In genomic region chr3:159840817-159841390, GRCm38 (mm10) we compare ENCODE assay signal across 8 mouse cellular contexts. TPM values are rescaled to one million over a fixed set of nuclear protein-coding genes. Genes with fewer than 3 reads are reported as not detected.
DNase-seq lines count a peak whose midpoint lies in the region; ATAC-seq and TF ChIP-seq lines count a peak whose summit lies in the region.

No protein-coding gene starts in this region.

- peaks cover 36% of the 10 kb centered on the region for H3K27me3 ChIP-seq in E14TG2a.4 (ENCODE audit: insufficient read depth, low read length)
- H3K27me3 ChIP-seq in embryonic facial prominence, embryonic 11.5 days (ENCODE audit: control insufficient read depth, insufficient read depth, low read length) = no peaks in the 10 kb centered on the region
- no peaks in the 10 kb centered on the region for H3K27me3 ChIP-seq in heart, postnatal 0 days (ENCODE audit: control insufficient read depth, insufficient read depth, low read length)
- H3K27me3 ChIP-seq in kidney, postnatal 0 days (ENCODE audit: insufficient read depth, low read length) = no peaks in the 10 kb centered on the region

- no peak for TF ChIP-seq EP300 in heart, postnatal 0 days (IDR thresholded peaks at IDR 0.05; ENCODE audit: low read depth)

- H3K9me3 ChIP-seq in E14TG2a.4 (ENCODE audit: low read length) = no peaks in the 10 kb centered on the region
- no peaks in the 10 kb centered on the region for H3K9me3 ChIP-seq in embryonic facial prominence, embryonic 11.5 days (replicated peaks; ENCODE audit: control insufficient read depth, low read length)
- no peaks in the 10 kb centered on the region for H3K9me3 ChIP-seq in heart, postnatal 0 days (replicated peaks; ENCODE audit: control insufficient read depth, low read length)
- no peaks in the 10 kb centered on the region for H3K9me3 ChIP-seq in kidney, postnatal 0 days (replicated peaks; ENCODE audit: low read length)

- H3K4me2 ChIP-seq in embryonic facial prominence, embryonic 11.5 days (ENCODE audit: low read depth, low read length) = peak overlapping the region; percentile 67
- H3K4me2 ChIP-seq in heart, postnatal 0 days (ENCODE audit: low read depth, low read length) = peak overlapping the region; percentile 87
- peak overlapping the region; percentile 89 for H3K4me2 ChIP-seq in kidney, postnatal 0 days (ENCODE audit: low read length)

- H3K27ac ChIP-seq in embryonic facial prominence, embryonic 11.5 days (replicated peaks; ENCODE audit: low read depth, low read length) = peak overlapping the region; percentile 6; the same call in 1 of the 2 replicates
- peak overlapping the region; percentile 96 for H3K27ac ChIP-seq in heart, postnatal 0 days (ENCODE audit: low read depth)
- peak overlapping the region; percentile 77 for H3K27ac ChIP-seq in kidney, postnatal 0 days

- H3K4me3 ChIP-seq in E14TG2a.4 (replicated peaks; ENCODE audit: low read length) = peak overlapping the region; percentile 76
- peak overlapping the region; percentile 66 for H3K4me3 ChIP-seq in embryonic facial prominence, embryonic 11.5 days (ENCODE audit: low read depth, low read length)
- peak overlapping the region; percentile 87 for H3K4me3 ChIP-seq in heart, postnatal 0 days (ENCODE audit: low read depth, low read length)
- peak overlapping the region; percentile 79 for H3K4me3 ChIP-seq in kidney, postnatal 0 days (replicated peaks; ENCODE audit: low read depth, low read length)

- WGBS in embryonic facial prominence, embryonic 11.5 days = 0% methylated on average over 12 of the region's 12 CpGs
- under 1% methylated on average over 12 of the region's 12 CpGs for WGBS in heart, postnatal 0 days
- WGBS in kidney, postnatal 0 days = under 1% methylated on average over 12 of the region's 12 CpGs

- DNase-seq in 3T3-L1 (ENCODE audit: low read depth, low spot score) = peak; percentile 65
- peak; percentile 36 for DNase-seq in embryonic facial prominence, embryonic 11.5 days (ENCODE audit: low spot score)
- DNase-seq in heart, postnatal 0 days (ENCODE audit: low spot score) = peak; percentile 34
- DNase-seq in kidney, postnatal 0 days (ENCODE audit: low spot score) = peak; percentile 43
- DNase-seq in lung, postnatal 10 days = peak; percentile 40
- peak; percentile 12 for DNase-seq in ovary, postnatal 10 days (ENCODE audit: low spot score)
- no peak for DNase-seq in cerebellum, adult 11-12 months

- peaks cover 29% of the 10 kb centered on the region for H3K4me1 ChIP-seq in E14TG2a.4 (replicated peaks; ENCODE audit: low read depth, low read length)
- no peaks in the 10 kb centered on the region for H3K4me1 ChIP-seq in embryonic facial prominence, embryonic 11.5 days (ENCODE audit: control insufficient read depth, insufficient read depth, low read length)
- H3K4me1 ChIP-seq in heart, postnatal 0 days (ENCODE audit: control insufficient read depth, insufficient read depth) = peaks cover 14% of the 10 kb centered on the region
- H3K4me1 ChIP-seq in kidney, postnatal 0 days (replicated peaks; ENCODE audit: insufficient read depth, low read length) = no peaks in the 10 kb centered on the region

- TF ChIP-seq CTCF in E14TG2a.4 (conservative IDR thresholded peaks at IDR 0.05; ENCODE audit: low read length) = no peak
- no peak for TF ChIP-seq CTCF in heart, postnatal 0 days (IDR thresholded peaks at IDR 0.05; ENCODE audit: low read depth)
- TF ChIP-seq CTCF in kidney, postnatal 0 days (IDR thresholded peaks at IDR 0.05; ENCODE audit: low read depth) = no peak

- no peak for ATAC-seq in embryonic facial prominence, embryonic 11.5 days (replicated peaks; ENCODE audit: insufficient number of reproducible peaks, low FRiP score, low TSS enrichment, low read depth)
- ATAC-seq in heart, postnatal 0 days (ENCODE audit: insufficient read depth, low read depth) = peak; percentile 10; the same call in 1 of the 2 replicates
- ATAC-seq in kidney, postnatal 0 days (replicated peaks; ENCODE audit: low FRiP score, low read depth) = no peak

- no peaks in the 10 kb centered on the region for H3K36me3 ChIP-seq in E14TG2a.4 (ENCODE audit: insufficient read depth, low read length)
- no peaks in the 10 kb centered on the region for H3K36me3 ChIP-seq in embryonic facial prominence, embryonic 11.5 days (replicated peaks; ENCODE audit: control insufficient read depth, insufficient read depth, low read depth, low read length)
- no peaks in the 10 kb centered on the region for H3K36me3 ChIP-seq in heart, postnatal 0 days (replicated peaks; ENCODE audit: control insufficient read depth, insufficient read depth, low read length)
- H3K36me3 ChIP-seq in kidney, postnatal 0 days (ENCODE audit: insufficient read depth, low read length) = no peaks in the 10 kb centered on the region

- H3K9ac ChIP-seq in embryonic facial prominence, embryonic 11.5 days (replicated peaks; ENCODE audit: low read length) = peak overlapping the region; percentile 83
- peak overlapping the region; percentile 89 for H3K9ac ChIP-seq in heart, postnatal 0 days (replicated peaks; ENCODE audit: low read depth, low read length)
- H3K9ac ChIP-seq in kidney, postnatal 0 days (ENCODE audit: low read depth, low read length) = peak overlapping the region; percentile 66

RNA-seq across cellular contexts. Expression of gene Wls, which starts 1.4 kb away (rescaled TPM):
- polyA plus RNA-seq in embryonic facial prominence, embryonic 11.5 days (2014; fragmentation: Nextera tagmentation; extraction: Ambion mirVana) = 154 and 156 TPM in 2 replicates
- 95.1 and 105 TPM in 2 replicates for total RNA-seq in heart, postnatal 0 days (2014; rRNA removed; ENCODE audit: low replicate concordance)
- 99.4 and 106 TPM in 2 replicates for polyA plus RNA-seq in heart, postnatal 0 days (2015; fragmentation: Nextera tagmentation; extraction: Ambion mirVana)
- polyA plus RNA-seq in kidney, postnatal 0 days (2015; fragmentation: Nextera tagmentation; extraction: Ambion mirVana) = 146 and 160 TPM in 2 replicates

Comparison
In these comparisons a context has a peak if more than half of its experiments do, and no peak if none do; other contexts are left out.
1. H3K27ac ChIP-seq: peak in every context shown above with its lines; median percentile 96 in heart, postnatal 0 days; 77 in kidney, postnatal 0 days; 6 in embryonic facial prominence, embryonic 11.5 days.